Mouse (Mus musculus) megakaryocyte, embryonic 14.5 days (primary cell): Measurements from ENCODE around the gene H2-Aa.

Experiments
- FLI1 ChIP-seq: IDR thresholded peaks from 2 replicates; pipeline ENCODE4 v1.6.1; 2012; ENCODE audit warnings: low read length, inconsistent platforms, mixed read lengths
- GATA1 ChIP-seq: IDR thresholded peaks from 3 replicates; pipeline ENCODE4 v1.6.1; 2012; ENCODE audit warnings: mixed read lengths, low read length, inconsistent platforms, borderline replicate concordance

DNA sequence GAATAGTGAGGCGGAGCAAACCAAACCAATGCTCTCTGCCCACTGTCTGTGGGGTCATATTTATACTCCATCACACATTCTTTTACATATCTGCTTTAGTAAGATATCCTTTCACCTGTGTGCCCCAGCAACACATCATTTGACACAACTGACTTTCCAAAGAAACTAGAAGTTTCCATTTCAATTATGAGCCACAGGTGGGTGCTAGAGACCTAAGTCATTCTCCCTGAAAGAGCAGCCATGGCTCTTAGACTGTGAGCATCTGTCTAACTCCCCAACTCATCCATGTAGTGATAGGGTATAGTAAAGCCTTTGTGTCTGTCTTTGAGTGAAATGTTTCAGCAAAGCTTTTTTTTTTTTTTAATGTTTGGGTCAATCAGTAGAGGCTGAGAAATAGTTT, 15.5 kb downstream of the H2-Aa start:
- TF ChIP-seq FLI1, result no peak
- TF ChIP-seq GATA1, result no peak
